24 mouse cellular contexts compared by ENCODE assay signal in the genomic region with DNA sequence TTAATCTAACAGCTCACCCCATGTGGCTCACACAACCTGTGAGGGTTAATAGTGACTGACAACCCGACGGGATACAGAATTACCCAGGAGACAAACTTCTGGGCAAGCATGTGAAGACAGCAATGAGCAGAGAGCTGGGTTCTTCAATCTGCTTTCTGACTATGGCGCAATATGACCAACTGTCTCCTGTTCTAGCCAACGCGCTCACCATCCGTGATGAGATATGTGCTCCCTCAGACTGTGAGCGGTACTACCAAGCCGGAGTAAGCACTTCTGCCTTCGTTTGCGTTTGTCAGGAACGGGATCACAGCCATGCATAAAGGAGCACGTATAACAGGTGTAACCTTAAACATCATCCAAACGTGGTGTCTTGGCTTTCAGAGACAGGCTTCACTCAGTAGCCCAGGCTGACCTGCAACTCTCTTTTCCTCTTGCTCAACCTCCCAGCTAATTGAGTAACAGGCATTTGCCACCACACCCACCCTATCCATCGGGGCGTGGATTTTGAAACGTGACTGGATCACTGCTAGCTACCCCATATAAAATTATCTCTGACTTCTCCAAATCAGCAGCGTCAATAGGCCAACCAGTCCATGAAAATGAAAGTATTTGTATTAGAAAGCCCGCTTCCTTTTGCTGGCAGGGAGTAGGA. TPM values are rescaled to one million over a fixed set of nuclear protein-coding genes. Genes with fewer than 3 reads are reported as not detected.
DNase-seq lines count a peak whose midpoint lies in the region; ATAC-seq and TF ChIP-seq lines count a peak whose summit lies in the region.
"Had no signal": no experiment of that assay in that cellular context is flagged by ENCODE, and none has a peak within 500 bp of the region (broad histone marks: within the 10 kb centered on the region; RNA-seq: fewer than 3 reads in every experiment).

No protein-coding gene starts in this region.

- no peak overlapping the region for H3K4me3 ChIP-seq in midbrain, embryonic 11.5 days (ENCODE audit: low read depth, low read length)
- no peak overlapping the region for H3K4me3 ChIP-seq in midbrain, postnatal 0 days (ENCODE audit: low read depth, low read length)
- H3K4me3 ChIP-seq in liver, postnatal 0 days (ENCODE audit: low read depth, low read length), result no peak overlapping the region
- H3K4me3 ChIP-seq: erythroblast, embryonic 14.5 days; lung, embryonic 15.5 days; midbrain, embryonic 10.5 days; myocyte; neural tube, embryonic 15.5 days had no signal

- H3K36me3 ChIP-seq in midbrain, embryonic 11.5 days (ENCODE audit: control insufficient read depth, insufficient read depth, low read length), result no peaks in the 10 kb centered on the region
- H3K36me3 ChIP-seq in midbrain, postnatal 0 days (ENCODE audit: insufficient read depth, low read length), result no peaks in the 10 kb centered on the region
- no peaks in the 10 kb centered on the region for H3K36me3 ChIP-seq in liver, postnatal 0 days (replicated peaks; ENCODE audit: insufficient read depth, low read length)
- H3K36me3 ChIP-seq: lung, embryonic 15.5 days; midbrain, embryonic 10.5 days; neural tube, embryonic 15.5 days had no signal

- H3K4me2 ChIP-seq in midbrain, embryonic 11.5 days, result no peak overlapping the region
- no peak overlapping the region for H3K4me2 ChIP-seq in midbrain, postnatal 0 days (ENCODE audit: low read depth, low read length, poor library complexity, severe bottlenecking)
- peak overlapping the region; percentile 27 for H3K4me2 ChIP-seq in liver, postnatal 0 days (ENCODE audit: low read depth, low read length)
- H3K4me2 ChIP-seq: lung, embryonic 15.5 days; neural tube, embryonic 15.5 days had no signal

- H3K27ac ChIP-seq in midbrain, embryonic 11.5 days (ENCODE audit: low read depth, low read length), result no peak overlapping the region
- H3K27ac ChIP-seq in midbrain, postnatal 0 days (ENCODE audit: low read depth, low read length), result no peak overlapping the region
- peak overlapping the region; percentile 45; the same call in 1 of the 2 replicates for H3K27ac ChIP-seq in liver, postnatal 0 days (ENCODE audit: low read depth)
- H3K27ac ChIP-seq: lung, embryonic 15.5 days; midbrain, embryonic 10.5 days; neural tube, embryonic 15.5 days had no signal

- ATAC-seq in frontal cortex, adult (ENCODE audit: low TSS enrichment), result peak; percentile 73
- no peak for ATAC-seq in midbrain, embryonic 11.5 days (ENCODE audit: low FRiP score)
- no peak for ATAC-seq in midbrain, postnatal 0 days (ENCODE audit: low FRiP score)
- no peak for ATAC-seq in liver, postnatal 0 days
- ATAC-seq: forebrain, embryonic 14.5 days; hindbrain, embryonic 16.5 days had no signal

- no peak for TF ChIP-seq EP300 in liver, postnatal 0 days (IDR thresholded peaks at IDR 0.05; ENCODE audit: low read depth)

- no peak for DNase-seq in frontal cortex, postnatal 25 days (ENCODE audit: low spot score in 2 of 2)
- peak; percentile 66 for DNase-seq in midbrain, embryonic 11.5 days (ENCODE audit: low spot score, missing footprints)
- DNase-seq in midbrain, postnatal 0 days (ENCODE audit: low spot score), result no peak
- no peak for DNase-seq in liver, postnatal 0 days
- no peak for DNase-seq in retina, embryonic 14.5 days (ENCODE audit: low spot score)
- no peak for DNase-seq in urinary bladder, postnatal 10 days (ENCODE audit: low spot score)
- DNase-seq in embryo, embryonic 10.5 days (ENCODE audit: low spot score), result no peak
- DNase-seq: adrenal gland, adult 8-10 months; cerebellum, adult 18-20 months; cerebellum, postnatal 36 days; heart, adult 11 months; heart, postnatal 4 days; kidney, adult 8-10 months; kidney, postnatal 4 days; thymus, adult 2 months had no signal

- no peaks in the 10 kb centered on the region for H3K9me3 ChIP-seq in midbrain, embryonic 11.5 days (ENCODE audit: control insufficient read depth, low read length)
- H3K9me3 ChIP-seq in midbrain, postnatal 0 days (ENCODE audit: low read length), result no peaks in the 10 kb centered on the region
- no peaks in the 10 kb centered on the region for H3K9me3 ChIP-seq in liver, postnatal 0 days (ENCODE audit: low read length)
- H3K9me3 ChIP-seq: lung, embryonic 15.5 days; midbrain, embryonic 10.5 days; neural tube, embryonic 15.5 days had no signal

- TF ChIP-seq CTCF in midbrain, postnatal 0 days (IDR thresholded peaks at IDR 0.05), result no peak
- no peak for TF ChIP-seq CTCF in liver, postnatal 0 days (IDR thresholded peaks at IDR 0.05; ENCODE audit: low read depth)

- H3K9ac ChIP-seq in midbrain, embryonic 11.5 days (ENCODE audit: low read length), result no peak overlapping the region
- no peak overlapping the region for H3K9ac ChIP-seq in midbrain, postnatal 0 days (replicated peaks; ENCODE audit: low read length, poor library complexity, severe bottlenecking)
- no peak overlapping the region for H3K9ac ChIP-seq in liver, postnatal 0 days (replicated peaks)
- H3K9ac ChIP-seq: lung, embryonic 15.5 days; neural tube, embryonic 15.5 days had no signal

- H3K4me1 ChIP-seq in midbrain, embryonic 11.5 days (ENCODE audit: control insufficient read depth, insufficient read depth, low read length), result peaks cover 5% of the 10 kb centered on the region
- H3K4me1 ChIP-seq in midbrain, postnatal 0 days (ENCODE audit: insufficient read depth, low read length), result no peaks in the 10 kb centered on the region
- peaks cover 16% of the 10 kb centered on the region for H3K4me1 ChIP-seq in liver, postnatal 0 days (ENCODE audit: insufficient read depth)

- no peaks in the 10 kb centered on the region for H3K27me3 ChIP-seq in midbrain, embryonic 11.5 days (ENCODE audit: control insufficient read depth, insufficient read depth, low read length)
- H3K27me3 ChIP-seq in midbrain, postnatal 0 days (ENCODE audit: insufficient read depth, low read length), result no peaks in the 10 kb centered on the region; the same call in 1 of the 2 replicates
- H3K27me3 ChIP-seq in liver, postnatal 0 days (ENCODE audit: insufficient read depth, low read length), result no peaks in the 10 kb centered on the region
- H3K27me3 ChIP-seq: CH12.LX; lung, embryonic 15.5 days; neural tube, embryonic 15.5 days had no signal

- 94% methylated on average over 18 of the region's 18 CpGs for WGBS in midbrain, embryonic 11.5 days
- 95% methylated on average over 18 of the region's 18 CpGs for WGBS in midbrain, postnatal 0 days
- 61% methylated on average over 18 of the region's 18 CpGs for WGBS in liver, postnatal 0 days (ENCODE audit: insufficient replicate concordance)

RNA-seq across cellular contexts. Expression of a gene that starts 43.3 kb away (rescaled TPM):
- polyA plus RNA-seq in midbrain, embryonic 11.5 days (2014; fragmentation: Nextera tagmentation; extraction: Ambion mirVana), result 4.2 and 4.4 TPM in 2 replicates
- total RNA-seq in midbrain, postnatal 0 days (2014; rRNA removed), result 3.5 and 3.6 TPM in 2 replicates
- polyA plus RNA-seq in midbrain, postnatal 0 days (2015; fragmentation: Nextera tagmentation; extraction: Ambion mirVana), result 2.2 and 2.4 TPM in 2 replicates
- 1.1 and 1.2 TPM in 2 replicates for polyA plus RNA-seq in liver, postnatal 0 days (2015; fragmentation: Nextera tagmentation; extraction: Ambion mirVana)
